Mouse (Mus musculus) effector memory CD4-positive, alpha-beta T cell, adult 5 months (primary cell): ENCODE data around the gene Olfr780. TPM values are rescaled to one million over a fixed set of nuclear protein-coding genes. Genes with fewer than 3 reads are reported as not detected.

Experiments used
- polyA plus RNA-seq: library from polyadenylated mRNA; unstranded; fragments of 100-300 nt; shearing (Covaris generic); gene quantifications from one replicate; pipeline ENCODE4 v1.2.1, GENCODE M21; 2017

Olfr780 gene
- polyA plus RNA-seq = not detected

GRCm38 (mm10) chr10:129317817-129318216 is at the start of gene Olfr780:
Olfr780 (plus strand) TSS chr10:129318117.

GRCm38 (mm10) chr10:129271081-129271535 is 46.8 kb upstream of the Olfr780 start, which contains the start of gene Olfr777:
Olfr777 (minus strand) TSS chr10:129271485.

GRCm38 (mm10) chr10:129328554-129328953 is 10.6 kb downstream of the Olfr780 start, which contains the start of gene Olfr781:
Olfr781 (plus strand) TSS chr10:129328854.

GRCm38 (mm10) chr10:129348550-129348949 is 30.6 kb downstream of the Olfr780 start, which contains the start of gene Olfr782:
Olfr782 (plus strand) TSS chr10:129348850.

Other genes starting within 250 kb of the Olfr780 start
- not detected for gene Olfr766-ps1, start 249.1 kb upstream of the Olfr780 start, polyA plus RNA-seq
- not detected for gene Olfr767, start 235.2 kb upstream of the Olfr780 start, polyA plus RNA-seq
- not detected for gene Olfr768, start 218.7 kb upstream of the Olfr780 start, polyA plus RNA-seq
- not detected for gene Olfr769, start 200.3 kb upstream of the Olfr780 start, polyA plus RNA-seq
- gene Olfr770, start 179.1 kb upstream of the Olfr780 start, polyA plus RNA-seq = not detected
- not detected for gene Olfr771, start 153.4 kb upstream of the Olfr780 start, polyA plus RNA-seq
- gene Olfr772, start 140.2 kb upstream of the Olfr780 start, polyA plus RNA-seq = not detected
- not detected for gene Olfr773, start 130.7 kb upstream of the Olfr780 start, polyA plus RNA-seq
- gene Olfr774, start 81.9 kb upstream of the Olfr780 start, polyA plus RNA-seq = not detected
- gene Olfr775, start 69.7 kb upstream of the Olfr780 start, polyA plus RNA-seq = not detected
- not detected for gene Olfr776, start 59.0 kb upstream of the Olfr780 start, polyA plus RNA-seq
- gene Olfr777, start 46.6 kb upstream of the Olfr780 start, polyA plus RNA-seq = not detected
- not detected for gene Olfr781, start 10.7 kb downstream of the Olfr780 start, polyA plus RNA-seq
- gene Olfr782, start 30.7 kb downstream of the Olfr780 start, polyA plus RNA-seq = not detected
- not detected for gene Olfr784, start 66.0 kb downstream of the Olfr780 start, polyA plus RNA-seq
- not detected for gene Olfr785, start 87.3 kb downstream of the Olfr780 start, polyA plus RNA-seq
- gene Olfr786, start 109.2 kb downstream of the Olfr780 start, polyA plus RNA-seq = not detected
- 0.12 TPM for gene Olfr787, start 143.7 kb downstream of the Olfr780 start, polyA plus RNA-seq
- 0.10 TPM for gene Olfr788, start 152.9 kb downstream of the Olfr780 start, polyA plus RNA-seq
- gene Olfr789, start 166.6 kb downstream of the Olfr780 start, polyA plus RNA-seq = not detected
- gene Olfr790, start 180.4 kb downstream of the Olfr780 start, polyA plus RNA-seq = not detected
- gene Olfr791, start 203.7 kb downstream of the Olfr780 start, polyA plus RNA-seq = not detected
- not detected for gene Olfr792, start 221.0 kb downstream of the Olfr780 start, polyA plus RNA-seq
- not detected for gene Olfr794, start 249.5 kb downstream of the Olfr780 start, polyA plus RNA-seq